Mouse (Mus musculus): ENCODE measurements around the gene Elmod3. TPM values are rescaled to one million over a fixed set of nuclear protein-coding genes. Genes with fewer than 3 reads are reported as not detected.

The Elmod3 gene
- polyA plus RNA-seq, 1 experiment from 2014 or later, result 5.2 TPM

DNA sequence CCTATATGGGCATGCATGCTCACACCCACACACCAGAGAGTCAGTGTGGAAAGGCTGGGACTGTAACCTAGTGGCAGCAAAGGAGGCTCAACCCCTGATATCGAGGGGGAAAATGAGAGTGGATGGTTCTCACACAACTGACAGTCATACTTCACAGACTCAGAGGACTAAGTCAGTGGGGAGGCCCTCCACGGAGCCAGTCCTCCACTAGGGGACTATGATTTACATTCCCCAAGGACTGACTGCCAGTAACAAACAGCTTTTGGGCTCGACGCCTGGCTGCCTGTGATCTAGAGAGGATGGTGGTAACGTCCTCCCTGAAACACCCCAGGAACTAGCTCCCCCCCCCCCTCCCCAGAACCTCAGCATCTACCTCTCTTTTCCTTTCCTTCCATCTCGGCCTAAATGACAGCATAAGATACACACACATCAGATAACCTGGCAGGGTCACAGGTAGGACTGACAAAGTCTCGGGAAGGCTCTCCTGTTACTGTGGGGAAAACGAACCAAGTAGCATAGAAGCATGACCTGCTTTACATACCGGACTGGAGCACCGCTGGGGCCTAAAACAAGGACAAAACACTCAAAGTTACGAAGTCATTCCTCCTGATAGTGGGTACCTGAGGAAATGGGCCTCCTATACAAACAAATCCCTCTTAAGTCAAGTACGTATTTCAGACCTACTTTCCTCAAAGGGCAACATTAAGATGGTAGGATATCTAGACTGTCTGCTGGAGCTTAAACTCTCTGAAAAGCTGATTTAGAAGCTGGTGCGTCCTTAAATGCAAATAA is 934 bp downstream of the Elmod3 start:
- TF ChIP-seq EP300 (IDR thresholded peaks at IDR 0.05; ENCODE audit: low read depth) (no peak), CTCF (IDR thresholded peaks at IDR 0.05; ENCODE audit: low read depth) (0 out of 2 replicates have a peak, but pooled peaks have one; percentile 24)
- H3K4me2 ChIP-seq (ENCODE audit: low read depth, low read length), result peak overlapping the region; percentile 83
- ATAC-seq (no peak), DNase-seq (no peak)
- H3K27ac ChIP-seq (ENCODE audit: low read depth), result peak overlapping the region; percentile 53; the same call in 1 of the 2 replicates
- peak overlapping the region; percentile 75 for H3K4me3 ChIP-seq (ENCODE audit: low read depth, low read length)
- no peaks in the 10 kb centered on the region for H3K27me3 ChIP-seq (ENCODE audit: insufficient read depth, low read length)
- H3K4me1 ChIP-seq (ENCODE audit: insufficient read depth), result peaks cover 20% of the 10 kb centered on the region
- H3K36me3 ChIP-seq (replicated peaks; ENCODE audit: insufficient read depth, low read length), result no peaks in the 10 kb centered on the region; the same call in 1 of the 2 replicates
- no peaks in the 10 kb centered on the region for H3K9me3 ChIP-seq (ENCODE audit: low read length)
- WGBS (ENCODE audit: insufficient replicate concordance), result 41% methylated on average over 13 of the region's 13 CpGs
- H3K9ac ChIP-seq (replicated peaks), result peak overlapping the region; percentile 68

DNA sequence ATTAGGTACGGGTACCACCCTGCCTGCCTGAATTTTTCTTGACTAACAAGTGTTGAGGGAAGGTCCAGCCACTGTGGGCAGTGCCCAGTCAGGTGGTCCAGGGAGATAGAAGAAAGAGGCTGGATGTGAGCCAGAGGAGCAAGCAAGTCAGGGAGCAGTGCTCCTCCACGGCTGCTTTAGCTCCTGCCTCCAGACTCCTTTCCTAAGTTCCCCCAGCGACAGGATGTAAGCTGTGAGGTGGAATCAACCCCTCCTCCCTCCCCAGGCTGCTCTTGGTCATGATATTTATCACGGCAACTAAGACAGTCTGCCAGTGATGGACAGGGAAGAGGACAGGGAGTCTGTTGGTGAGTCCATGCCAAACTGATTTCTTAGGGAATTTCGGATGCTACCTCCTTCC is 4.3 kb downstream of the Elmod3 start:
- 70% methylated on average over 5 of the region's 5 CpGs for WGBS (ENCODE audit: insufficient replicate concordance)

DNA sequence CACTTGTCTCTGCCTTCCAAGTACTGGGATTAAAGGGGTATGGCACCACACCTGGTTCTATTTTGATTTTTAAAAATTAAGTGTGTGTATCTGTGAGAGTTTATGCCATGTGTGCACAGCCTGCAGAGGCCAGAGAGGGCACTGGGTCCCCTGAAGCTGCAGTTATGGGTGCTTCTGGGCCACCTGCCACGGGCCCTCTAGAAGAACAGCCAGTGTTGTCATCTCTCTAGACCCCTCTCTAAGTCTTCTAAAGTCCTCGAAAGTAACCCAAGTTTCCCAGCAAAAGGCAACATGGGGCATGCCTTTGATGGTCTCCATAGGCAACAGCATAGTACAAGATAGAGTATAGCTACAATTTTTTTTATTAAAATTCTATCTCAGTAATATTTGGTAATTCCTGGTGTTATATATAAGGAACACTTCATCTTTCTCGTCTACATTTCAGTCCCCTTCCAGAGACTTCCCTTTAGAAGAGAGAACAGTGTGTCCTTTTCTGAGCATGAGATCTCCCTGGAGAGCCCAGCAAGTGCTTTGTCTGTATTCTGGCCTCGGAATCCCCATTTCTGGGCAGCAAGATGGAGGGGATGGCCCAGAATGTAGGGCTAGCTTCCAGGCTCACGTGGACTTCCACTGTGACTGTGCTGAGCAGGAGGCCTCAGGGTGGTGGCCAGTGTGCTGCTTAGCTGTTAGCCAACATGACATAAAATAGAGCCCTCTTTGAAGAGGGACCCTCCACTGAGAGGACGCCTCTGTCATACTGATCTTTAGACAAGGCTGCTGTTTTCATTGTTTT is 5.0 kb downstream of the Elmod3 start:
- H3K4me1 ChIP-seq (ENCODE audit: insufficient read depth), result peaks cover 9% of the 10 kb centered on the region
- H3K4me3 ChIP-seq (ENCODE audit: low read depth, low read length), result no peak overlapping the region
- H3K27me3 ChIP-seq (ENCODE audit: insufficient read depth, low read length), result no peaks in the 10 kb centered on the region
- TF ChIP-seq CTCF (IDR thresholded peaks at IDR 0.05; ENCODE audit: low read depth) (no peak), EP300 (IDR thresholded peaks at IDR 0.05; ENCODE audit: low read depth) (no peak)
- no peak overlapping the region for H3K27ac ChIP-seq (ENCODE audit: low read depth)
- DNase-seq, result no peak
- no peaks in the 10 kb centered on the region for H3K9me3 ChIP-seq (ENCODE audit: low read length)
- H3K36me3 ChIP-seq (replicated peaks; ENCODE audit: insufficient read depth, low read length), result no peaks in the 10 kb centered on the region; the same call in 1 of the 2 replicates
- no peak overlapping the region for H3K9ac ChIP-seq (replicated peaks)
- ATAC-seq, result no peak
- no peak overlapping the region for H3K4me2 ChIP-seq (ENCODE audit: low read depth, low read length)
- WGBS (ENCODE audit: insufficient replicate concordance), result 79% methylated on average over 6 of the region's 6 CpGs

More for the DNA sequence above, 4.3 kb downstream of the Elmod3 start:
- DNase-seq, result no peak
- Histone ChIP-seq H3K27me3 (ENCODE audit: insufficient read depth, low read length) (no peaks in the 10 kb centered on the region), H3K4me3 (ENCODE audit: low read depth, low read length) (no peak overlapping the region), H3K4me1 (ENCODE audit: insufficient read depth) (peaks cover 14% of the 10 kb centered on the region), H3K4me2 (ENCODE audit: low read depth, low read length) (no peak overlapping the region), H3K9ac (replicated peaks) (no peak overlapping the region), H3K27ac (ENCODE audit: low read depth) (no peak overlapping the region), H3K36me3 (replicated peaks; ENCODE audit: insufficient read depth, low read length) (no peaks in the 10 kb centered on the region; the same call in 1 of the 2 replicates), H3K9me3 (ENCODE audit: low read length) (no peaks in the 10 kb centered on the region)
- TF ChIP-seq CTCF (IDR thresholded peaks at IDR 0.05; ENCODE audit: low read depth) (no peak), EP300 (IDR thresholded peaks at IDR 0.05; ENCODE audit: low read depth) (no peak)
- ATAC-seq, result no peak

DNA sequence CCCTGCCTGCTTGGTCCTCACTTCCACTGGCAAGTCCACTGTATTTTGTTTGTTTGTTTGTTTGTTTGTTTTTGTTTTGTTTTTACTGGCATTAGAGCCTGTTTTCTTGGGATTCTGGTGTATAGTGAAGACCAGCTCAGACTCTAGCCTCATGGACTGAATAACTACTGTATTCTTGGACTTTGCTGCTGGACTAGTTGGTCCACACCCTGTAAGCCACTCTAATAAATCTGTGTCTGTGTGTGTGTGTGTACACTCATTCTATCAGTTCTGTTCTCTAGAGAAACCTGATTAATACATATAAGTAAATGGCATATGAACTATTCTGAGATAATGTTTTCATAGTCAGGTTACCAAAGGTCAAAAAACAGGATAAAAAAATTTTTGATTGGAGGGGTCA is 8.1 kb downstream of the Elmod3 start:
- DNase-seq (no peak), ATAC-seq (no peak)
- Histone ChIP-seq H3K36me3 (replicated peaks; ENCODE audit: insufficient read depth, low read length) (no peaks in the 10 kb centered on the region; the same call in 1 of the 2 replicates), H3K27me3 (ENCODE audit: insufficient read depth, low read length) (no peaks in the 10 kb centered on the region), H3K4me1 (ENCODE audit: insufficient read depth) (no peaks in the 10 kb centered on the region), H3K27ac (ENCODE audit: low read depth) (no peak overlapping the region), H3K9ac (replicated peaks) (no peak overlapping the region), H3K9me3 (ENCODE audit: low read length) (no peaks in the 10 kb centered on the region), H3K4me3 (ENCODE audit: low read depth, low read length) (no peak overlapping the region), H3K4me2 (ENCODE audit: low read depth, low read length) (no peak overlapping the region)
- no peak for TF ChIP-seq CTCF (IDR thresholded peaks at IDR 0.05; ENCODE audit: low read depth)
- no peak for TF ChIP-seq EP300 (IDR thresholded peaks at IDR 0.05; ENCODE audit: low read depth)

DNA sequence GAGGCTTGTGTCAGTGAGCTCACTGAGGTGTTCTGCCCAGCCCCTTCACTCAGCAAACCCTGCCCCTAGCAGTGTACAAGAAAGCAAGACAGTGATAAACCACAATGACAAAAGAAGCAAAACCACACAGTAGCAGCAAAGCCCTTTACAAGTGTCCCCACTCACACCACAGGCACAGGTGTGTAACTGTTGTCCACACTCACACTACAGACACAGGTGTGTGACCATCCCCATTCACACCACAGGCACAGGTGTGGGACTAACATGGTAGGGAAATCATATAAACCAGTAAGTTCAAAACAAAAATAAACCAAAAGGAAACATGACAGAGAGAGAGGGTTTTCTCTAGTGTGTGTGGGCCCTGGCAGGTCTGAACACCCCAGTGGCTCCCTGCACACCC is 9.9 kb downstream of the Elmod3 start:
- H3K9ac ChIP-seq (replicated peaks), result no peak overlapping the region
- no peak for ATAC-seq
- no peak overlapping the region for H3K4me3 ChIP-seq (ENCODE audit: low read depth, low read length)
- no peaks in the 10 kb centered on the region for H3K4me1 ChIP-seq (ENCODE audit: insufficient read depth)
- TF ChIP-seq EP300 (IDR thresholded peaks at IDR 0.05; ENCODE audit: low read depth) (no peak), CTCF (IDR thresholded peaks at IDR 0.05; ENCODE audit: low read depth) (no peak)
- no peak overlapping the region for H3K27ac ChIP-seq (ENCODE audit: low read depth)
- no peaks in the 10 kb centered on the region for H3K9me3 ChIP-seq (ENCODE audit: low read length)
- H3K36me3 ChIP-seq (replicated peaks; ENCODE audit: insufficient read depth, low read length), result no peaks in the 10 kb centered on the region; the same call in 1 of the 2 replicates
- no peak overlapping the region for H3K4me2 ChIP-seq (ENCODE audit: low read depth, low read length)
- H3K27me3 ChIP-seq (ENCODE audit: insufficient read depth, low read length), result no peaks in the 10 kb centered on the region
- no peak for DNase-seq

DNA sequence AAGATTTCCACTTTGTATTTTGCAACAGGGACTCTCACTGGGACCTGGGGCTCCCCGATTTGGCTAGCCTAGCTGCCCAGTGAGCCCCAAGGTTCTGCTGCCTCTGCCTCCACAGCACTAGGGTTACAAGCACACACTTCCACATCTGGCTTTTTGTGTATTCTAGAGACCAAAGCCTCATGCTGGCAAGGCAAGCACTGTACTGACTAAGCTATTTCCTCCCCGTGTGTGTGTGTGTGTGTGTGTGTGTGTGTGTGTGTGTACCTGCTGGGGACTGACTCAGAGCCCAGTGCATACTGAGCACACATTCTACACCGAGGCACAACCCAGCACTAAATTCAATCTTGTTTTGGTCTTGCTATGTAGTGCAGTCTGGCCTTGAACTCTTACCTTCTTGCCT is 11.5 kb downstream of the Elmod3 start:
- Histone ChIP-seq H3K9me3 (ENCODE audit: low read length) (no peaks in the 10 kb centered on the region), H3K4me3 (ENCODE audit: low read depth, low read length) (no peak overlapping the region), H3K4me1 (ENCODE audit: insufficient read depth) (no peaks in the 10 kb centered on the region), H3K36me3 (replicated peaks; ENCODE audit: insufficient read depth, low read length) (no peaks in the 10 kb centered on the region; the same call in 1 of the 2 replicates), H3K4me2 (ENCODE audit: low read depth, low read length) (no peak overlapping the region), H3K9ac (replicated peaks) (no peak overlapping the region), H3K27me3 (ENCODE audit: insufficient read depth, low read length) (no peaks in the 10 kb centered on the region), H3K27ac (ENCODE audit: low read depth) (no peak overlapping the region)
- 66% methylated on average over 3 of the region's 3 CpGs for WGBS (ENCODE audit: insufficient replicate concordance)
- no peak for ATAC-seq
- no peak for DNase-seq
- TF ChIP-seq EP300 (IDR thresholded peaks at IDR 0.05; ENCODE audit: low read depth) (no peak), CTCF (IDR thresholded peaks at IDR 0.05; ENCODE audit: low read depth) (no peak)

Data from liver, postnatal 0 days (tissue).